Comparison of ENCODE assay signal across 20 mouse cellular contexts in genomic region chr6:143690131-143690530, GRCm38 (mm10).
DNase-seq lines count a peak whose midpoint lies in the region; ATAC-seq lines count a peak whose summit lies in the region.
"Had no signal": no experiment of that assay in that cellular context is flagged by ENCODE, and none has a peak within 500 bp of the region (broad histone marks: within the 10 kb centered on the region; RNA-seq: fewer than 3 reads in every experiment).

No protein-coding gene starts in this region.

- no peaks in the 10 kb centered on the region for H3K4me1 ChIP-seq in forebrain, embryonic 15.5 days
- H3K4me1 ChIP-seq in forebrain, embryonic 13.5 days: no peaks in the 10 kb centered on the region
- H3K4me1 ChIP-seq in kidney, embryonic 15.5 days: no peaks in the 10 kb centered on the region
- no peaks in the 10 kb centered on the region for H3K4me1 ChIP-seq in midbrain, embryonic 13.5 days (replicated peaks)
- no peaks in the 10 kb centered on the region for H3K4me1 ChIP-seq in midbrain, embryonic 15.5 days
- H3K4me1 ChIP-seq in megakaryocyte, embryonic 14.5 days: no peaks in the 10 kb centered on the region; the same call in 1 of the 2 replicates
- H3K4me1 ChIP-seq: forebrain, embryonic 10.5 days; heart, embryonic 15.5 days; hindbrain, embryonic 13.5 days had no signal

- H3K27me3 ChIP-seq in forebrain, embryonic 15.5 days: no peaks in the 10 kb centered on the region
- H3K27me3 ChIP-seq in forebrain, embryonic 13.5 days: no peaks in the 10 kb centered on the region
- H3K27me3 ChIP-seq in kidney, embryonic 15.5 days: no peaks in the 10 kb centered on the region
- H3K27me3 ChIP-seq in midbrain, embryonic 13.5 days: no peaks in the 10 kb centered on the region
- H3K27me3 ChIP-seq in midbrain, embryonic 15.5 days (replicated peaks): no peaks in the 10 kb centered on the region
- peaks cover 4% of the 10 kb centered on the region for H3K27me3 ChIP-seq in megakaryocyte, embryonic 14.5 days (replicated peaks)
- H3K27me3 ChIP-seq: embryonic facial prominence, embryonic 15.5 days; heart, embryonic 15.5 days; hindbrain, embryonic 13.5 days had no signal

- H3K9ac ChIP-seq in forebrain, embryonic 15.5 days (replicated peaks): no peak overlapping the region
- no peak overlapping the region for H3K9ac ChIP-seq in forebrain, embryonic 13.5 days
- H3K9ac ChIP-seq in kidney, embryonic 15.5 days: no peak overlapping the region
- no peak overlapping the region for H3K9ac ChIP-seq in midbrain, embryonic 13.5 days (replicated peaks)
- no peak overlapping the region for H3K9ac ChIP-seq in midbrain, embryonic 15.5 days
- H3K9ac ChIP-seq: embryonic facial prominence, embryonic 15.5 days; heart, embryonic 15.5 days; hindbrain, embryonic 13.5 days had no signal

- H3K9me3 ChIP-seq in forebrain, embryonic 15.5 days: no peaks in the 10 kb centered on the region
- no peaks in the 10 kb centered on the region for H3K9me3 ChIP-seq in forebrain, embryonic 13.5 days (replicated peaks)
- H3K9me3 ChIP-seq in kidney, embryonic 15.5 days (replicated peaks): no peaks in the 10 kb centered on the region
- H3K9me3 ChIP-seq in midbrain, embryonic 13.5 days: no peaks in the 10 kb centered on the region
- H3K9me3 ChIP-seq in midbrain, embryonic 15.5 days: no peaks in the 10 kb centered on the region
- H3K9me3 ChIP-seq in megakaryocyte, embryonic 14.5 days: peaks cover 9% of the 10 kb centered on the region
- H3K9me3 ChIP-seq: embryonic facial prominence, embryonic 15.5 days; forebrain, embryonic 10.5 days; heart, embryonic 15.5 days; hindbrain, embryonic 13.5 days had no signal

- no peak overlapping the region for H3K27ac ChIP-seq in forebrain, embryonic 15.5 days (replicated peaks)
- H3K27ac ChIP-seq in forebrain, embryonic 13.5 days: no peak overlapping the region
- H3K27ac ChIP-seq in kidney, embryonic 15.5 days: no peak overlapping the region
- H3K27ac ChIP-seq in midbrain, embryonic 13.5 days: no peak overlapping the region
- no peak overlapping the region for H3K27ac ChIP-seq in midbrain, embryonic 15.5 days
- H3K27ac ChIP-seq: embryonic facial prominence, embryonic 15.5 days; forebrain, embryonic 10.5 days; gastrocnemius, adult 2 months; heart, adult 2 months; heart, embryonic 15.5 days; hindbrain, embryonic 13.5 days had no signal

- no peak overlapping the region for H3K4me3 ChIP-seq in forebrain, embryonic 15.5 days
- H3K4me3 ChIP-seq in forebrain, embryonic 13.5 days: no peak overlapping the region
- no peak overlapping the region for H3K4me3 ChIP-seq in kidney, embryonic 15.5 days (replicated peaks)
- H3K4me3 ChIP-seq in midbrain, embryonic 13.5 days (replicated peaks): no peak overlapping the region
- no peak overlapping the region for H3K4me3 ChIP-seq in midbrain, embryonic 15.5 days
- peak overlapping the region; percentile 76 for H3K4me3 ChIP-seq in megakaryocyte, embryonic 14.5 days (replicated peaks)
- H3K4me3 ChIP-seq: embryonic facial prominence, embryonic 15.5 days; erythroblast, embryonic 14.5 days; forebrain, embryonic 10.5 days; gastrocnemius, adult 2 months; heart, adult 2 months; heart, embryonic 15.5 days; hindbrain, embryonic 13.5 days had no signal

- no peaks in the 10 kb centered on the region for H3K36me3 ChIP-seq in forebrain, embryonic 15.5 days
- H3K36me3 ChIP-seq in forebrain, embryonic 13.5 days (ENCODE audit: poor library complexity, severe bottlenecking): no peaks in the 10 kb centered on the region
- H3K36me3 ChIP-seq in kidney, embryonic 15.5 days: no peaks in the 10 kb centered on the region
- H3K36me3 ChIP-seq in midbrain, embryonic 13.5 days: no peaks in the 10 kb centered on the region
- H3K36me3 ChIP-seq in midbrain, embryonic 15.5 days (replicated peaks): no peaks in the 10 kb centered on the region
- no peaks in the 10 kb centered on the region for H3K36me3 ChIP-seq in megakaryocyte, embryonic 14.5 days (replicated peaks; ENCODE audit: low read length)
- H3K36me3 ChIP-seq: embryonic facial prominence, embryonic 15.5 days; forebrain, embryonic 10.5 days; heart, embryonic 15.5 days; hindbrain, embryonic 13.5 days had no signal

- no peak overlapping the region for H3K4me2 ChIP-seq in forebrain, embryonic 15.5 days (replicated peaks)
- H3K4me2 ChIP-seq in forebrain, embryonic 13.5 days: no peak overlapping the region
- H3K4me2 ChIP-seq in kidney, embryonic 15.5 days: no peak overlapping the region
- no peak overlapping the region for H3K4me2 ChIP-seq in midbrain, embryonic 13.5 days (replicated peaks)
- H3K4me2 ChIP-seq in midbrain, embryonic 15.5 days: no peak overlapping the region
- H3K4me2 ChIP-seq: embryonic facial prominence, embryonic 15.5 days; heart, embryonic 11.5 days; heart, embryonic 15.5 days; hindbrain, embryonic 13.5 days had no signal

- 0 out of 2 replicates have a peak, but pooled peaks have one; percentile 26 for ATAC-seq in forebrain, embryonic 15.5 days (replicated peaks)
- ATAC-seq in forebrain, embryonic 13.5 days: no peak
- ATAC-seq in kidney, embryonic 15.5 days (replicated peaks; ENCODE audit: low FRiP score): 0 out of 2 replicates have a peak, but pooled peaks have one; percentile 56
- peak; percentile 56; the same call in 1 of the 2 replicates for ATAC-seq in midbrain, embryonic 13.5 days
- no peak for ATAC-seq in midbrain, embryonic 15.5 days (replicated peaks)
- ATAC-seq: intestine, embryonic 16.5 days had no signal

- no peak for DNase-seq in kidney, postnatal 36 days
- no peak for DNase-seq in adipocyte (ENCODE audit: low spot score)
- DNase-seq: cerebellum, adult 11 months; cerebellum, adult 8-10 months; gastrocnemius, postnatal 25 days; heart, adult 2 months had no signal

- WGBS in forebrain, embryonic 15.5 days: 89% methylated on average over 9 of the region's 9 CpGs
- 92% methylated on average over 9 of the region's 9 CpGs for WGBS in forebrain, embryonic 13.5 days
- WGBS in kidney, embryonic 15.5 days: 87% methylated on average over 9 of the region's 9 CpGs
- WGBS in midbrain, embryonic 13.5 days: 95% methylated on average over 9 of the region's 9 CpGs
- 91% methylated on average over 9 of the region's 9 CpGs for WGBS in midbrain, embryonic 15.5 days

Comparison
In these comparisons a context has a peak if more than half of its experiments do, and no peak if none do; other contexts are left out.
1. ATAC-seq: peak in forebrain, embryonic 15.5 days (single experiment), kidney, embryonic 15.5 days (single experiment) and midbrain, embryonic 13.5 days (single experiment); none in forebrain, embryonic 13.5 days (single experiment) and midbrain, embryonic 15.5 days (single experiment).